Mouse (Mus musculus) right cerebral cortex, postnatal 10 days (tissue): ENCODE results near the gene Zdhhc21.

ENCODE experiments used
- DNase-seq, 2 experiments: peaks; one replicate each; pipeline ENCODE4 v3.0.0; 2021; ENCODE audit warnings: low spot score in 2 of 2

The Zdhhc21 gene

DNA sequence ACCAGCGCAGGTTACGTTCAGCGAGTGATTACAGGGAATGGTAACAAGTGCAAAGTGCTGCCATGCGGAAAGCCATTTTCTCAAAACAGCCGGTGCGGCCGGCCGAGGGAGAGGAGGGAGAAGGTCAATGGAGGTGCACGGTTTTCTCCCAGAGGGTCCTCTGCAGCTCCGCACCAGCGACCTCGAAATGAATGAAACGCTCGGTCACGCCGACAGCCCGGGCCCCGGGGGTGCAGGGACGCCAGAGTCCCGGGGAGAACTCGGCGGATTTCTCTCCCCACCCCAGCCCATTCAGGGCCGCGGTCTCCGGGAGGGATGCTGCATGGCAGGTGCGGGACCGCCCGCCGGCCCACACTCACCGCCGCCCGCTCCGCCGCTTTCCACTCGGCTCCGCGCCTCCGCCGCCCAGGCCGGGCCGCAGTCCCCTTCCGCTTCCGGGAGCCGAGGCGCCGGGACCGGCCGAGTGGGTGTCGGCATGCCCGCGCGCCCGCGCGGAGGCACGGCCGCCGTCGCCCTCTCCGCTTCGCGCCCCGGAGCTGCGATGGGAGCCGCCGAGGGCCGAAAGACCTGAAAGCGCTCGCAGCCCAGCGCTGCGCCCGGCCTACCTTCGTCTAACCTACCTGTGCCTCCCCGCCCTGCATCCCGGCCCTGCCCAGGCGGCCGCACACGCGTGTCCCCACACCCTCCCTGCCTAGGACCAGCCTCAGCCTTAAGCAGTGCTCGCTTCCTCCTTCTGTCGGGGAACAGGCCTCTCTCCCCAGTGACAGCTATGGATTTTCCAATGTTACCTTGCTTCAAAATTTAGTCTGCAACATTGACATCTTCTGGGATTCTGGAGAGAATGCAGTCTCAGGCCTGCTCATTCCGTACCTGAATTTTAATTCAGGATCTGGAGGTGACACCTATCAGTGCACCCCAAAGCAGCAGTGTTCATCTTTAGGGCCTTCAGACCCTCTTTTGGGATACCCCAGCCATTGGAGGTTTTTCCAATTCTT lies at the start of gene Zdhhc21:
Gene Zdhhc21 (minus strand): TSS at position 828 of the 995 bp plus-strand sequence.
- peak; percentile 81 to 85 for DNase-seq

DNA sequence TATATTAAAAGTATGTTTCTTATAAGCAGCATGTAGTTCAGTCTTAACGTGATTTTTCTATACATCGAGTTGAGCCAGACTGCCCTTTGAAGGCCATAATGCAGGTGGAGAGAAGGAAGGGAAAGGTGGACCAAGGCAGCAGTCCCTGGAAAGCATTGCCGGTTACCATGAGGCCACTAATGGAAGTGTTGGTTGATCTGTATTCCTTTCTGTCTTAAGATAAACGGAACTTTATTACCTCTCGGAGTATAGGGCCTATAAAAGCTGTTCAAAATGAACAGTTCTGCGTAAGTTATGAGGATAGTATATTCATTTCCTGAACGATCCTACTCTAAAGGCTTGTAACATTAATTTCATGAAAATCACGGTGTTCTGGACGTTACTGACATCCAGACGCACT lies 35.5 kb upstream of the Zdhhc21 start:
- no peak for DNase-seq

DNA sequence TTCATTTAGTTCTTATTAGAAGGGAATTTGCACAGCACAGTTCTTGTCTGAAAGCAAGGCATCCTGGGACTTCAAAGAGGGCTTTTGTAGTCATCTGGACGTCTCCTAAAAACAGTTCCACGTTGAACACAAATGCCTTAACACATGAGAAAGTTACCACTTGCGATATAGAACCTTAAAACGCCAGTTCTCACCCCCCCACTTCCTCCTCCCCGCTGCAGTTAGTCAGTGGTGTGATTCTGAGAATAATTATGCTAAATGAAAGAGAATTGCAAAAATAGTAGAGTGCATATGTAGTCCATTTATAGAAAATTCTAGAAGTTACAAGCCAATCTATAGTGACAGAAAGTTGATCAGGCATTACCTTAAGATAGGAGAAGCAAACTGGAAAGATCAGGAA lies 32.5 kb upstream of the Zdhhc21 start:
- peak in 1 of 2 experiments; percentile 37 for DNase-seq

DNA sequence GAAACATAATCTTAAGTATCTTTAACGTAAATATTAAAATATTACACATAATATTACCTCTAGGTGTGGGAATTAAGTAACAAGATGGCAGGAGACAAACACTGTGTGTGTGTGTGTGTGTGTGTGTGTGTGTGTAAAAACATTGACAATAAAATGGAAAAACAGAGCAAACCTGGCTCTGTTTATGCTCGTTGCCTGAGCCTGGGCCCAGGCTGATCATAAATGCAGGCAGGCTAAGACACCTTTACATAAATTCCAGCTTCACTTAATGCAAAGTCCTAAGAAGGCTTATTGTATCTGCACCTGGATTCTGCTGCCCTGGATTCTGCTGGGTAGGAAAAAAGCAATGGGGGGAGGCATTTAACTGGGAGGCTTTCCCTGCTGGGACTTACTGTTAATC lies 31.8 kb upstream of the Zdhhc21 start:
- no peak for DNase-seq

DNA sequence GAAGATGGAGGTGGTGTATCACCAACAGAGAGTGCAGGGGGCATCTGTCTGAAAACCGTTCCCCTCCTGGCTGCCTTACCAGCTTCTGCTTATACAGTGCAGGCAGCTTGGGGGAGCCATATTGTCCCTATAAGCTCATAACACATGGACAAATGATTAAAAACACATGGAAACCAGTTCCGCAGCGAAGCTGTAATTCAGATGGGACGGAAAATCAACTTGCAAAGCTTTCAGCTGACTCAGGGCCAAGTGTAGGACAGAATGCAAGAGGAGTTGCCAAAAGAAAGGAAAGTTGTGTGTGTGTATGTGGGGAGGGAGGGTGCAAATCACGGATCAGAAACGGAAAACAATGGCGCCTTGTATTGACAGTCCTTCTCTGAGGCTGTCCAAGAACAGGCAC lies 31.3 kb upstream of the Zdhhc21 start:
- peak in 1 of 2 experiments; percentile 55 for DNase-seq

DNA sequence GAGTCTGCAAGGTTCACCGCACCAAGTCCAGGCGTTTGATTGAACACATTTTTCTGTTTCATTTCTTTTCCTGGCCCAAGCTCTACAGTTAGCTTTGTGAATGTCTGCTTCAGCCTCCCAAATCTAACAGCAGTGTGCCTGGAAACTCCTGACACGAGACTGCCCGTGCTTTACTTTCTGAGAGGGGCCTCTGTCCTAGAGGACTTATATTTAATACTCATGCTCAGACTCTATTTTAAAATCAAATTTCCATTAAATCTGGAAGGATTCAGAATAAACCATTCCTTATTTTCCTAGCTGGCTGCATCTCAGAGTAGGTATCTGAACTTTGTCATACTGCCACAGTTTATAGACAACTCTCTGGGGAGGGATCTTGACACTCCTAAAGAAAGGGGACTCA lies 30.8 kb upstream of the Zdhhc21 start:
- DNase-seq = no peak

DNA sequence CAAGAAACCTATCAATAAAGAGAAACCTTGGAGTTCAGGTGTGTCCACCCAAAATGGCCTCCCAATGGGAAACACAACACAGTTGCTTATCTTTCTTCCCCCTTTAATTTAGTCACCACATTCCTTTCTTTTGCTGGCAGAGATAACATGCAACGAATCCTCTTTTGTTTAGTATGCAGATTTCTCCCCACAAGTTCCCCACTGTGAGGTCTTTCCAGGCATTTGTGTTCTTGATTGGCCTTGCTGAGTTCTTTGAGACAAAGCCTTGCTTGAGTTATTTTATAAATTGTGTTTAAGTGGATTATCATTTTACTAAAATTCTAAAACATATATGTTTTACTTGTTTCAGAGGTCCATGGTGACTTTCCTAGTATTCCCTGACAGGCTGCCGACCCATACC lies 26.4 kb upstream of the Zdhhc21 start:
- DNase-seq = no peak

DNA sequence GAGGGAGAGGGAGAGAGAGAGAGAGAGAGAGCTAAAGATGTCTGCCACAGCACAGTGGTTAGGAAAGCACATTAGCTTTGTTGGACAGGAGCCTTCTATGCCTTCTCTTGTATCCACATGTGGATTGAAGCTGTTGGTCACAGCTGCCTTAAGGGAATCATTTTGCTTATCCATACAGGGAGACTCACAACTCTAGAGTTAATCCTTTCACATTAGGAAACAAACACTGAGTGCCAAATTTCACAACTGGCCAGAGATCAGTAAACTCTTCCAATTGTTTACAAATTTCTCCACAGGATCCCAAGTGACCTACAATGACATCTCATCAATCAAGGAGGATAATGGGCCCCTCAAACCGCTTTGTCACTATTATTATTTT lies 25.8 kb upstream of the Zdhhc21 start:
- no peak for DNase-seq

DNA sequence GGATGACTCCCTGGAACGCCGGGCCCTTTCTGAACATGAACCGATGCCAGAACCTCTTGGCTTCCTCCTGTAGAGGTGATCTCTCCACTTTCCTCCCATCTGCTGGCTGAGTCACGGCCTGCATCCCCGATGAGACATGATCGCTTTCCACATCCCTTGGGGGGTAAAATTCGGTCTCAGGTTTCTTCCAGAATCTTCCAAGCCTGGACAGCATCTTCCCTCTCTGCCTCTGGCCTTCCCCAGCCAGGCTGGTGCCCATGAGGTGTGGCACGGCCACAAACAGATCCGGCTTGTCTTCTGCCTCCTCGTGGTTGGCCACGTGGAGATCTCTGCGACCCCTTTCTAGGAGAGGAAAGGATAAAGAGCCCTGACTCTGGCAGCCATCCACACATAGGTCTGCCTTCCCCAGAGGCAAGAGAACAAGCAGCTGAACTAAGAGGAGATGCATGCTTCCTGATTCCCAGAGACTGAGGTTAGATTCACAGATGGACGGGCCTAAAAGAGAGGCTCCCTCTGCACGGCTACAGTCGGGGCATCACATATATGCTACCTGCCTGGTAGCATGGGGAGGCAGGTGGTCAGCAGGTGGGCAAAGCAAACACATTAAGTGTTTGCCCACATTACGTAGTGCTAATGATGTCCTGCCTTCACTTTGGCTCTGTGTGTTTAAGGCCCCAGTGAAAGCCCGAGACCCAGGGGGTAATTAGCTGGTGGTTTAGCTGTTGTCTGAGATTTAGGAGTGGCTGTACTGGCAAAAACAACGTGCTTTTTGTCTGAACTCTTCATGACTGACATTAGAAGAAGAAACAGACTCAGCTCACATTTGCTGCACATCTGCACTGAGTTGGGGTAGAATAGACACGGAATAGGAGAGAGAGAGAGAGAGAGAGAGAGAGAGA lies 25.1 kb upstream of the Zdhhc21 start, which contains the start of gene Cer1:
Gene Cer1 (minus strand): TSS at position 513 of the 899 bp plus-strand sequence.
- no peak for DNase-seq

DNA sequence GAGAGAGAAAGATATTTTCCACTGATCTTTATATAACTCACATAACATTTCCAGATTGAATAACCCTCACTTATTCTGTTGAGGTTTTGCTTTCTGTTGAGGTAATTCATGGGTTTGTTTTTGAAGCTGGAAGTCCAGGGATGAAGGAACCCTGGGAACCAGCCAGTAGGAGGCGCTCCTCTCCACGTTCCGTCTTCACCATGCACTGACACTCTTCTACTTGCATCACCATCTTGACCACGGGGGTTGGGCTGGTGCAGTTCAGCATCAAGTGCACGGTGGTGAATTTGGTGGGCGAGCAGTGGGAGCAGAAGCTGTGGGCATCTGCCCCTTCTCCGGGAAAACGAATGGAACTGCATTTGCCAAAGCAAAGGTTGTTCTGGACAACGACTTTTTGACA lies 22.7 kb upstream of the Zdhhc21 start:
- DNase-seq = no peak

DNA sequence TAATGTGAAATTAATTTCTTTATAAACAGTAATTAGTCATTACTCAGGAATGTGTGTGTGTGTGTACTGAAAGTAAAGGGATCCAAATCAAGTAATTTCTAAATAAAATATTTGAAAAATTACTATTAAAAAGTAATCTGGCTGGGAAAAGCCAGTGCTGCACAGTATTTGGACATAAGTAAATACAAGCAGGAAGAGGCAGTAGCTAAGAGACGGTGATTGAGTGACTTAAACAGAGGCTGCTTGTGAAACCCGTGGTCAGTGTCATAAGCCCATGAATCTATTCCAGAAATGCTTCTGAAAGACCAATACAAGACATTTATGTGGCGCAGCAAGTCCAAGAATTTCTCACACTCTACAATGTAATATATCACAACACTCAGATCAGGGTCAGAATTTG lies 21.6 kb upstream of the Zdhhc21 start:
- no peak for DNase-seq

DNA sequence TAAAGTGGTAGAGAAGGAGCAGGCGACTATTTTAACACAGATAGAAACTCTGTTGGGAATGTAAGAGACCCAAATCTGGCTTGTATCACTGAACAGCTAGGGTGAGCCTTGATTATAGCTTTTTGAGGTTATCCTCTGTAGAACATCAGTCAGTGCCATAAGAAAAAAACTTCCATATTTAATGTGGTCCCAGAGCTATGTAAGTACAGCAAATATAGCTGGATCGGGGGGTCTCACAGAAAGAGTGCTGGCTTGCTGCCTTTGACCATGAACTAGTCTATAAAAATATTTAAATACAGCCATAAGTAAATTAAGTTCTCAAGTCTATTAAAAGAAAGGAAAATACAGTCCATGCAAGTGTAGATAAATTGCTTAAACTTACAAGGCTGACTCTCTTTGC lies 20.5 kb upstream of the Zdhhc21 start:
- DNase-seq = no peak

DNA sequence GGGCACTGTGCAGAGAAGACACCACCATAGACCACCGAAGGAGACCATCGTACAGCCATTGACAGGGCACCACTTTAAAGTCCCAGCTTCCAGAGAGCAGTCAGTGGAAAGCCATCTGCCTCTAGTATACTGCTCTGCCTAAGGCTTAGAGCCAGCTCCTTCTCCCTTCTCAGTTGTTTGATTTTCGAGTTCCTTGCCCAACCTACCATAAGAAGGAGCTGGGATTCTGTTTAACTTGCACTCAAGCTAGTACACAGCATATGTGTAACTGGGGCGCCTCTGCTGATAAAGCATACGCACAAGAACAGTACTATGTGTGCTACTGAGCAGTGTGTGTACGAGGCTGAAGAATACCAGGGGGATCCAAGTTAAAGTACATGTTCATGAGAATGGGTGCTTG lies 19.4 kb upstream of the Zdhhc21 start:
- peak; percentile 31 to 48 for DNase-seq

DNA sequence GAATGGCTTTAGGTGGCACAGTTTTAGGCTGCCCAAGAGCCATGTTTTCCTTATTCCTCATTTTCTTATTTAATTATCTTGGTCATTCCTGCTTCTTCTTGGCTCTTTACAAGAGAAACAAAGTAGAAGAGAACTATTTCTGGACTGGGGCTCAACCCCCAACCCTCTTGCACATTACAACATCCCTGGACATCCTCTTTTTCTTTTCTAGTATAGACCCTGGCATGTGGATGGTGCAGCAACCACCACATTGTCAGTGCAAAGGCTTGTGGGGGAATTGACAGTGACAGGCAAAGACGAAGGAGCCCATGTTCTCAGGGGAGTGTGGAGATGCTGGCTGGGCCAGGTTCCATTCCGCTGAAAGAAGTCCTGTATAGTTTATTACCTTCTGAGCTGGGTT lies 16.9 kb upstream of the Zdhhc21 start:
- no peak for DNase-seq

DNA sequence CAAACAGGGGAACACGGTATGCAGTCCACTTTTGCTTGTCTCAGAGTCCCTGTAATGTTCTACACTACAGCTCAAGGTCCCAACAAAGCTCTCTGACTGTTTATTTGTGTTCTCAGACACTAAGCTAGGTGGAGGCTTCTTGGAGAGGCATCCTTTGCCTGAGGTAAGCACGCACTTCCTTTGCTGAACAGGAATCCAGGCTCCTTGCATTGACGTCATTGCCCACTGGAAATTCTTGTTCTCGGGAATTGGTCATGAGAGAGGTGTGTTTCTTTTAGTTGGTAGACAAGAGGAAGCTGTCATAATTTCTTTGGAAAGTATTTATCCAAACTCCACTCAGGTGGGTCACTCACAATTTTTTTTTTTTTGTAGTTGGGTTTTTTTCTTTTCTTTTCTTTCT lies 15.8 kb upstream of the Zdhhc21 start:
- no peak for DNase-seq

DNA sequence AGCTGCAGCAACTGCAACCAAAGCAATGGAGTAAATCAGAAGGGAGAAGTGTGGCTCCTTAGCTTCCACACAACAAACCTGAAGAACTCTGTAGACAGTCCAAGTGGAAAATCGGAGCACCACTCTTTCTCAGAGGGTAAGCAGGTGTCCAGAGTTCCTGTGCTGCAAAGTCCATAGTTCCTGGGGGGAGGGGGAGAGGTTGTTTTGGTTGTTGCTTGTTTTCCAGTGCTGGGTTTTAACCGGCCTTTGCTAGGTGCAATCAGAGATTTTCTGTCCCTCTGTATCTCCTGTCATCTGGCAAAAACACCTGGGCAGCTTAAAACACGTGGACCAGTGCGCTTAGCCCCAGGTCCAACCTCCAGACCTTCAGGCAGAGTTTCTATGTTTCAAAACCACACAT lies 15.0 kb upstream of the Zdhhc21 start:
- DNase-seq = no peak

DNA sequence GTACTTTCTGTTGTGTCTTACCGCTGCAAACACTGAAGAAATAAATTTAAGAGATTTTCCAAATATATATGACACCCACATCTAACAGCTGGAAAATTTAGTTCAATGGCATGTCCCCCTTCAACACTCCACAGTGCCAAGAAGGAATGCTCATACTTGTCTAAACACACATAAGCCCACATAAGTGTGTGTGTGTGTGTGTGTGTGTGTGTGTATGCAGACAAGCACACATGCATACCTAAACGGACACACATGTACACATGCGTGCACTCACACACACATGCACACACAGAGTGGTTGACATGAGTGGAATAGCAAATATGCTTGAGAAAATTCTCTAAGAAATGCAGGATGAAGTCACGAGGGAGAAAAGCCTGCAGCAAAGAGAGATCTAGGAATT lies 12.8 kb upstream of the Zdhhc21 start:
- DNase-seq = no peak

DNA sequence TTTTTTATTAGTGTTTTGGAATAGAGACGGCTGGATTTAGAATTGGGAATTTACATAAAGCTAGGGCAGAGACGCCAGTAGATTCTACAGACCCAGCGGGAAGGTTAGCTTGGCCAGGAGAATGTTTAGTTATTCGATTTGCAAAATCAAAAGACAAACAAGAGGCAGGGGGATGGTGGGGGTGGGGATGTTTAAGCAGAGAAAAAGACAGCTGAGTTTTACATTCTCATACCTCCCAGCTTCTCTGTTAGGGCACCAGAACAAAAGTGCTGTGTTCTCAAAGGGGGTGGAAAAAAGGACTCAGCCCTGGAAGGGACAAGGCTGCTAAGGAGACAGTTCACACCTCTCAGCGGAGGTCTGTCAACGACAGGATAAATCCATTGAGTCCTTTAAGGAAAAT lies 12.4 kb upstream of the Zdhhc21 start:
- DNase-seq = no peak

DNA sequence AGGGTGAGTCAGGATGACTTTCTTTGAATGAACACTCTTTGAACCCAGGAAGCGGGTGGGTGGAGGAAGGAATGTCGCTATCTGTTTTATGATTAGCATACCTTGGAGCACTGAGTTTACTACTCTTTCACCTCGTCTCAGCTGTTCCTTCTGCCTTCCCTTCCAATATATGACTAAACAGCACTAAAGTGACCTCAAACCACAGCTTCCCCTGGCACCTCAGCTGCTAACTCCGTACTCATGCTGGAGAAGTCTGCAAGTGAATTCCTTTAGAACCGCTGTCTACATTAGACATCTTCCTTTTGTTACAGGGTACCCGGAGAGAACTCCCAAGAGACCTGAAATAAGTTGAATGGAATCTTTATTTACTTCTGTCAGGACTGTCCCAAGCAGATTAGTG lies 11.2 kb upstream of the Zdhhc21 start:
- no peak for DNase-seq

DNA sequence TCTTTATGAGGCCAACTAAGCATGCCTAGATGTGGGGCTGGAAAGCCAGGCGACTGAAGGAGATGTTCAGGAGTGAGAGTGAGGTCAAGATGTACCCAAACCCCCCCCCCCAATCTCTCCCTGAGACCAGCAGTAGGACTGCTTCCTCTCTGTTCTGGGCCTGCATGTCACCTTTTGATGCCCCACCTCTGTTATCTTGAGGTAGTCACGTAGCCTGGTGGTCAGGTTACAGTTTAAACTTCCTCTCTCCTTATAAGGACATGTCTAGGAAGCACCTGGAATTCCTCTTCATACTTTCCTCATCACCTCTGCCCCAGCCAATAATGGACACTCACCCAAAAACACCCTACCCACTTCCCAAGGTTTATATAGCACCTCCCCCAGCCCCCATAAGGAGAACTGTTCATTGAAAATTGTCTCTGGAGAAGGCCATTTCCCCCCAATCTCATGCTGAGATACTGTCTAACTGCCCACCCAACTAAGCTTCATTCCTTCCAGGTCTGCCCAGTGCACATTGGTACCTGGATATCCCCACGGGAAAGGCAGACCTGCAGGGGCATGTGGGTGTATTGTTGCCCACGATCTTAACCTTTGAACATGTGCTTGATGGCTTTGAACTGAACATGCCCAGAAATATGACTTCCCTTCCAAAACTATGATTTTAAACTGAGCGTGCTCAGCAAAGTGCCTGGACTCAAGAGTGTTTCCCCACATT lies 8.1 kb upstream of the Zdhhc21 start:
- no peak for DNase-seq

DNA sequence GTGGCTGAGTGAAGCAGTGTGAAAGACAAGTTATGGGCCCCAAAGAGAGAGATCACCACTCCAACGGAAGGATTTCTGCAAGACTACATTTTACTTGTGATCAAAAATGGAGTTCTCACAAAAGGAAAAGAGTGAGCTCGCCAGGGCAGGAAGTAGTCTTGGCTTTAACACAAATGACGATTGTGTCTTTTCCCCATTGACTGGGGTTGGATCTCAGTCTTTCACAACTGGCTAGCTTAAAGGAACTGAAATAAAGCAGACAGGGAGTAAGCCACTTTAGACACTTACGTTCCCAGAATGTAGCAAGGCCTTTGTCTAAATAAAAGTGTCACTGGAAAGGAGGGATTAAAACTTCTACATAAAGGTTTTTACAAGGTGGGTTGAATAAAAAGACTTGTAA lies 7.4 kb upstream of the Zdhhc21 start:
- no peak for DNase-seq
